Mouse (Mus musculus): ENCODE data around the gene Abcb10. TPM values are rescaled to one million over a fixed set of nuclear protein-coding genes. Genes with fewer than 3 reads are reported as not detected.

Abcb10 gene
- polyA plus RNA-seq (2017; shearing (Covaris generic)), result 2.1 TPM

DNA sequence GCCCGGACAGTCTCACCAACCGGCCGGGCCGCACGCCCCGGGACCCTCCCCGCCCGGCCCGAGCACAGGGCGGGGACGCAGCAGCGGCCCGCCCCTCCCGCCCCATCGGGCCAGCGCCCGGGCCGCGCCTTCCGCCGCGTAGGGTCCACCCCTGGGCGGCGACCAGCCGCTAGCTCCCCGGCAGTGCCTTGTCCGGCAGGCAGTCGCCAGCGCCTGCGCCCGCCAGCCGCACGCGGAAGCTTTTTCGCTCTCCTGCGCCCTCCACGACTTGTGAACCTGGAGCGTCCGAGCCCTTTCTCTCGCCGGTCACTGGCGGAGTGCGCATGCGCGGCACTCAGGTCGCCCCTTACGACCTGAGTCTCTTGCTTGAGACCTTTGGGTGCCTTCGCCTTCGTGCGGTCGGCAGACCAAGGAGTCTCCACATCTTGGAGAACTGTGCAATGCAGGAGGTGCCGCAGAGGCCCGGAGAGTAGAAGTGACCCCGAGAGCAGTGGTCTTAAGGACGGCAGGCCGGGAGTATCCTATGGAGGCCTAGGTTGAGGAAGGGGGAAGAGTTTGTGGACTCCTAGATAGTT lies at the start of gene Abcb10:
Abcb10 (minus strand) TSS at position 297 of the 575 bp plus-strand sequence.

GRCm38 (mm10) chr8:124021237-124022227 lies 38.6 kb upstream of the Abcb10 start, which contains the start of the genes Taf5l and Urb2:
Gene Taf5l (minus strand): TSS chr8:124021397.
Gene Urb2 (plus strand): TSS chr8:124021508.

GRCm38 (mm10) chr8:123948942-123949685 lies 33.8 kb downstream of the Abcb10 start, which contains the start of gene Nup133:
Gene Nup133 (minus strand): TSS chr8:123949265.

Other genes with a start within 250 kb of the Abcb10 start
- 11.8 TPM for gene Rab4a, start 177.1 kb downstream of the Abcb10 start, polyA plus RNA-seq (2017; shearing (Covaris generic))
- gene Ccsap, start 122.9 kb downstream of the Abcb10 start, polyA plus RNA-seq (2017; shearing (Covaris generic)), result 3.0 TPM
- 0.20 TPM for gene Acta1, start 88.4 kb downstream of the Abcb10 start, polyA plus RNA-seq (2017; shearing (Covaris generic))
- gene Nup133, start 33.9 kb downstream of the Abcb10 start, polyA plus RNA-seq (2017; shearing (Covaris generic)), result 23.8 TPM
- 17.6 TPM for gene Taf5l, start 38.3 kb upstream of the Abcb10 start, polyA plus RNA-seq (2017; shearing (Covaris generic))
- gene Urb2, start 38.4 kb upstream of the Abcb10 start, polyA plus RNA-seq (2017; shearing (Covaris generic)), result 11.5 TPM
- 12.6 TPM for gene Galnt2, start 248.3 kb upstream of the Abcb10 start, polyA plus RNA-seq (2017; shearing (Covaris generic))